Mouse (Mus musculus) heart, adult 2 months (tissue): ENCODE measurements around the gene Rabep2. TPM values are rescaled to one million over a fixed set of nuclear protein-coding genes. Genes with fewer than 3 reads are reported as not detected.

Experiments
- DNase-seq, 2 experiments: peaks; one replicate each; pipeline ENCODE4 v3.0.0; 2021
- H3K27ac ChIP-seq: fragments of 200-600 bp; 2 replicates; pipeline ENCODE4 v1.8.1; 2022
- H3K27me3 ChIP-seq: fragments of 200-500 bp; 2 replicates; pipeline ENCODE4 v1.6.1; 2012; ENCODE audit warnings: mild to moderate bottlenecking, low read length, inconsistent platforms, mixed read lengths; ENCODE audit not compliant: control insufficient read depth, insufficient read depth
- H3K36me3 ChIP-seq: fragments of 200-500 bp; 2 replicates; pipeline ENCODE4 v1.6.1; 2012; ENCODE audit warnings: low read length, inconsistent platforms; ENCODE audit not compliant: control insufficient read depth, insufficient read depth
- H3K4me1 ChIP-seq: fragments of 200-500 bp; 2 replicates; pipeline ENCODE4 v1.6.1; 2011; ENCODE audit warnings: low read length; ENCODE audit not compliant: control insufficient read depth, insufficient read depth
- H3K4me3 ChIP-seq: fragments of 200-600 bp; 2 replicates; pipeline ENCODE4 v1.8.1; 2022
- H3K79me2 ChIP-seq: fragments of 200-500 bp; replicated peaks from 2 replicates; pipeline ENCODE4 v1.6.1; 2012; ENCODE audit warnings: mild to moderate bottlenecking, inconsistent platforms, low read length, moderate library complexity, mixed read lengths; ENCODE audit not compliant: control insufficient read depth, insufficient read depth
- H3K9ac ChIP-seq: fragments of 200-500 bp; 2 replicates; pipeline ENCODE4 v1.6.1; 2012; ENCODE audit warnings: low read depth, mild to moderate bottlenecking, control low read depth, inconsistent platforms, low read length, mixed read lengths
- CTCF ChIP-seq: fragments of 200-600 bp; IDR thresholded peaks from 2 replicates; pipeline ENCODE4 v1.8.1; 2022; ENCODE audit warnings: antibody characterized with exemption, mild to moderate bottlenecking, moderate library complexity
- EP300 ChIP-seq: fragments of 200-500 bp; IDR thresholded peaks from 2 replicates; pipeline ENCODE4 v1.6.1; 2011; ENCODE audit warnings: low read depth, low read length, control low read depth; ENCODE audit not compliant: insufficient read depth
- POLR2A ChIP-seq: fragments of 200-500 bp; IDR thresholded peaks from 2 replicates; pipeline ENCODE4 v1.6.1; 2011; ENCODE audit warnings: mild to moderate bottlenecking, low read depth, low read length, control low read depth; ENCODE audit not compliant: insufficient read depth
- WGBS: fragments of 180-500 bp; shearing (Covaris S2); methylation state at CpG from one replicate; pipeline ENCODE4 v1.1.7; 2018; 5-methylcytosine and 5-hydroxymethylcytosine counted together
- intact Hi-C: fragments of 180-260 bp; cut with DNase I; formaldehyde crosslinking; loops from one replicate; pipeline ENCODE4 v1.15.1; 2025
- polyA plus RNA-seq: library from polyadenylated mRNA; depleted of rRNA; stranded (reverse); fragments of >200 nt; gene quantifications from 2 replicates; pipeline ENCODE4 v1.2.3, GENCODE M21; 2012
- total RNA-seq, 2 experiments: library from RNA; stranded (reverse); gene quantifications; 2 replicates each; pipeline ENCODE4 v1.2.3; 2021

The Rabep2 gene
- total and polyA plus RNA-seq, 3 experiments, result 5.3 to 9.2 (median 6.3) TPM

- DNase-seq, result no peak
Observed at GRCm38 (mm10) chr7:126446217-126446616, 17.7 kb downstream of the Rabep2 start.

GRCm38 (mm10) chr7:126448481-126448880 is 19.9 kb downstream of the Rabep2 start:
- DNase-seq, result no peak
- intact Hi-C loops, result no loop called here
- H3K27me3 ChIP-seq, result no peaks in the 10 kb centered on the region
- TF ChIP-seq EP300, result no peak
- no peak for TF ChIP-seq POLR2A
- no peak for TF ChIP-seq CTCF
- no peaks in the 10 kb centered on the region for H3K4me1 ChIP-seq
- H3K9ac ChIP-seq, result no peak overlapping the region
- WGBS, result 87% methylated on average over 19 of the region's 19 CpGs
- no peak overlapping the region for H3K27ac ChIP-seq
- H3K4me3 ChIP-seq, result no peak overlapping the region
- no peaks in the 10 kb centered on the region for H3K36me3 ChIP-seq
- no peaks in the 10 kb centered on the region for H3K79me2 ChIP-seq

More at GRCm38 (mm10) chr7:126446217-126446616, 17.7 kb downstream of the Rabep2 start:
- Histone ChIP-seq H3K27ac (no peak overlapping the region), H3K36me3 (no peaks in the 10 kb centered on the region), H3K27me3 (no peaks in the 10 kb centered on the region), H3K79me2 (no peaks in the 10 kb centered on the region), H3K9ac (no peak overlapping the region), H3K4me1 (no peaks in the 10 kb centered on the region), H3K4me3 (no peak overlapping the region)
- 95% methylated on average over 21 of the region's 21 CpGs for WGBS
- TF ChIP-seq POLR2A, result no peak
- no peak for TF ChIP-seq EP300
- intact Hi-C loops, result no loop called here

GRCm38 (mm10) chr7:126449991-126450390 is 21.4 kb downstream of the Rabep2 start:
- no peak overlapping the region for H3K9ac ChIP-seq
- H3K36me3 ChIP-seq, result no peaks in the 10 kb centered on the region
- no peak for DNase-seq
- TF ChIP-seq POLR2A, result no peak
- TF ChIP-seq CTCF, result no peak
- TF ChIP-seq EP300, result no peak
- no peaks in the 10 kb centered on the region for H3K27me3 ChIP-seq
- intact Hi-C loops, result no loop called here
- 88% methylated on average over 18 of the region's 18 CpGs for WGBS
- H3K4me3 ChIP-seq, result no peak overlapping the region
- no peaks in the 10 kb centered on the region for H3K4me1 ChIP-seq
- H3K27ac ChIP-seq, result no peak overlapping the region
- no peaks in the 10 kb centered on the region for H3K79me2 ChIP-seq

GRCm38 (mm10) chr7:126450641-126451040 is 22.1 kb downstream of the Rabep2 start:
- no peaks in the 10 kb centered on the region for H3K79me2 ChIP-seq
- no peaks in the 10 kb centered on the region for H3K36me3 ChIP-seq
- DNase-seq, result no peak
- no peaks in the 10 kb centered on the region for H3K27me3 ChIP-seq
- intact Hi-C loops, result no loop called here
- no peaks in the 10 kb centered on the region for H3K4me1 ChIP-seq
- no peak overlapping the region for H3K27ac ChIP-seq
- H3K9ac ChIP-seq, result no peak overlapping the region
- WGBS, result 85% methylated on average over 6 of the region's 6 CpGs
- no peak overlapping the region for H3K4me3 ChIP-seq
- TF ChIP-seq POLR2A, result no peak
- TF ChIP-seq CTCF, result no peak
- TF ChIP-seq EP300, result no peak

GRCm38 (mm10) chr7:126452244-126452643 is 23.7 kb downstream of the Rabep2 start:
- intact Hi-C loops, result no loop called here
- TF ChIP-seq CTCF (no peak), POLR2A (no peak), EP300 (no peak)
- H3K79me2 ChIP-seq, result no peaks in the 10 kb centered on the region
- H3K36me3 ChIP-seq, result no peaks in the 10 kb centered on the region
- no peaks in the 10 kb centered on the region for H3K4me1 ChIP-seq
- DNase-seq, result no peak
- no peak overlapping the region for H3K27ac ChIP-seq
- no peak overlapping the region for H3K9ac ChIP-seq
- 90% methylated on average over 3 of the region's 3 CpGs for WGBS
- H3K4me3 ChIP-seq, result no peak overlapping the region
- H3K27me3 ChIP-seq, result no peaks in the 10 kb centered on the region

- no peaks in the 10 kb centered on the region for H3K27me3 ChIP-seq
- no peak for DNase-seq
- TF ChIP-seq CTCF, result no peak
- intact Hi-C loops, result no loop called here
- H3K36me3 ChIP-seq, result no peaks in the 10 kb centered on the region
- no peaks in the 10 kb centered on the region for H3K79me2 ChIP-seq
- H3K27ac ChIP-seq, result no peak overlapping the region
- no peak overlapping the region for H3K4me3 ChIP-seq
- WGBS, result 37% methylated on average over 7 of the region's 7 CpGs
- H3K4me1 ChIP-seq, result peaks cover 1% of the 10 kb centered on the region; the same call in 1 of the 2 replicates
- no peak overlapping the region for H3K9ac ChIP-seq
Observed at GRCm38 (mm10) chr7:126453861-126454260, 25.3 kb downstream of the Rabep2 start.

- H3K4me1 ChIP-seq, result peaks cover 1% of the 10 kb centered on the region; the same call in 1 of the 2 replicates
- no peak overlapping the region for H3K9ac ChIP-seq
- DNase-seq, result no peak
- H3K4me3 ChIP-seq, result no peak overlapping the region
- no peaks in the 10 kb centered on the region for H3K36me3 ChIP-seq
- H3K27ac ChIP-seq, result no peak overlapping the region
- no peaks in the 10 kb centered on the region for H3K27me3 ChIP-seq
- TF ChIP-seq CTCF (no peak), EP300 (no peak), POLR2A (no peak)
- 79% methylated on average over 2 of the region's 2 CpGs for WGBS
- intact Hi-C loops, result no loop called here
- no peaks in the 10 kb centered on the region for H3K79me2 ChIP-seq
Observed at GRCm38 (mm10) chr7:126455242-126455641, 26.7 kb downstream of the Rabep2 start.
